Mouse (Mus musculus): ENCODE measurements around the gene Cdh23.
A peak's percentile ranks its signal among the peaks of the same experiment; 100 is the strongest.

The Cdh23 gene

GRCm38 (mm10) chr10:60282116-60283014 is 413.9 kb downstream of the Cdh23 start:
- no peak for DNase-seq (ENCODE audit: low spot score)

DNA sequence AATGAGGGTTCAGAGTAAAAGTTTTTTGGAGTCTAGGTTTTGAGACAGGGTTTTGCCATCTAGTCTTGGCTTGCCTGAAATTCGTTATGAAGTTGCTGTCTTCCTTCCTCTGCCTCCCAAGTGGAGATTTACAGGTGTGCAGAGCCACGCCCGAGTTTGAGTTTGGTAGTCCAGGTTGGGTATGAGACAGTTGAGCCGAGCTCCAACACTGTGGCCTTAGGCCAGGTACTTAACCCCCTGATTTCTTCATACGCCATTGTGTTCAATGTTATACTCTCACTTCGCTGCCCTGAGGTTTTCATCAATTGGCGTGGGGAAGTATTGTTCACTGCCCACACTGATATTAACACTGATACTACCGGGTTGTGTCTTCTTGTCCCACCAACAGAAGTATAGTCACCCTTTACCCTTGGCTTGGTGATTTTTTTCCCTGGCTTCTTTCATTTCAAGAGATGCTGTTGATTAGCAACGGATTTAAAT is 414.7 kb downstream of the Cdh23 start:
- DNase-seq (ENCODE audit: low spot score), result no peak

- DNase-seq (ENCODE audit: low spot score), result no peak
Measured at GRCm38 (mm10) chr10:60280353-60280752, 415.9 kb downstream of the Cdh23 start.

DNA sequence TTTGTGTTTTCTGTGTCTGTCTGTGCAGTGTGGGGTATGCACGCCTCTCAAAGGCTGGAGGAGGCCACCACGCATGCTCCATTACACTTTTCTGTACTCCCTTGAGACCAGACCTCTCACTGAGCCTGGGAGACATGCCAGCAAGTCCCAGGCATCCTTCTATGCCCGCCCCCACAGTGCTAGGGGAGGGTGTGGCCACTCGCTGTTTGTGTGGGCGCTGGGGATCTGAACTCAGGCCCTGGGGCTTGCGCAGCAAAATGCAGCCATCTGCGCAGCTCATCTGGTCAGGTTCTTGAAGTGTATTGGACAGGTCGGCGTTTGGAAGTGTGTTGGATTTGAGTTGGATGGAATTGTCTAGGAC is 416.4 kb downstream of the Cdh23 start:
- DNase-seq (ENCODE audit: low spot score), result no peak

- no peak for DNase-seq (ENCODE audit: low spot score)
Measured at GRCm38 (mm10) chr10:60279290-60279940, 416.9 kb downstream of the Cdh23 start.

DNA sequence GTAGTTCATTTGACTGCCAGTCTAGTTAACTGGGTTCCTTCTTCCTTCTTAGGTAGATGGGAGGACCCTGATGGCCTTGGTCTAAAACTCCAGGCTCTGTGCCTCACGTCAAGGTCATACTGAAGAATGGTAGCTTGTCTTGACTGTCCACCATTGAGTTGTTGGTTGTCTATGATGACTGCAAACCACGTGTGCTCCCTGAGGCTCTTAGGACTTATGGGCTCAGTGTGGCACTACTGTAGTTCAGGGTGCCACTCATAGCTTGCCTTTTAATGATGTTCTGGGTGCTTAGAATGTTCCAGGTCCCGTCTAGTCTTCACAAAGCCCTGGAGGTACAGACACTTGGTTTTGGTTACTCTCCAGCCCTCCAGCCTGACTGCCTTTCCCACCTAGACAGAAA is 417.5 kb downstream of the Cdh23 start:
- DNase-seq (ENCODE audit: low spot score), result no peak

DNA sequence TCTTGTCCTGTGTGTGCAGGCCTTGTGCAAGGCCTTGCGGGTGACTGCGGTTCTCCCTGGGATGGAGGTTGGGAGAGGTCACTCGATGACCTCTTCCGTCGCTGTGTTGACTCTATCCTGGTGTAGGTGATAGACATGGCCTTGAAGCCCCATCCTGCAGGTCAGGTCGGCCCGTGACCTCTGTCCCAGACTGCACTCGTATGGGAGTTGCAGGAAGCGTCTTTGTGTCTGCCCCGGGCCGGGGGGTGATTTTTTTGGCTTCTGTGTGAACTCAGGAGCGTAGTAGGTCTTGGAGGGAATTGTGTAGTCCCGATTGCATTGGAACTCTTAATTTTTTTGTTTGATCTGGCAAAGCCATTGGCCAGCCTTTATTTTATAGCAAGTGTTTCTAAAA is 418.3 kb downstream of the Cdh23 start:
- DNase-seq (ENCODE audit: low spot score), result no peak

GRCm38 (mm10) chr10:60277207-60278005 is 418.9 kb downstream of the Cdh23 start, which contains the start of gene Psap:
TSS of gene Psap (plus strand) at chr10:60277627.
- peak; percentile 85 for DNase-seq (ENCODE audit: low spot score)

DNA sequence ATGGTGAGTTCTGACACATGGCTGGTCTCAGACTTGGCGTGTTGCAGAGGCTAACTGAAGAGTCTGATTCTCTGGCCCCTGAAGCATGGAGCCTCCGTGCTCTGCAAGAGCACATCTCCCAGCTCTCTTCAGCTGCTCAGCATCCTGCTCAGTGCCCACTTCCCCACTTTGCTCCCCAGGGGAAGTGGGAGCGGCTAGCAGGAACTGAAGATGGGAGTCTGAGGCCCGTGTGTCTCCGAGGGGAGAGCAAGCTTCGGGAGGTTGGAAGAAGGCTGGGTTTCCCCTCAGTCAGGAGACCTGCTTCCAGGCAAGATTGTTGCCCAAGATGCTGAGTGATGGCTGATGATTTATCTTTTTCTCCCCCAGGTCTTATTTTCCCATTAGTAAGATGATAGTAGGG is 422.9 kb downstream of the Cdh23 start:
- no peak for DNase-seq (ENCODE audit: low spot score)

DNA sequence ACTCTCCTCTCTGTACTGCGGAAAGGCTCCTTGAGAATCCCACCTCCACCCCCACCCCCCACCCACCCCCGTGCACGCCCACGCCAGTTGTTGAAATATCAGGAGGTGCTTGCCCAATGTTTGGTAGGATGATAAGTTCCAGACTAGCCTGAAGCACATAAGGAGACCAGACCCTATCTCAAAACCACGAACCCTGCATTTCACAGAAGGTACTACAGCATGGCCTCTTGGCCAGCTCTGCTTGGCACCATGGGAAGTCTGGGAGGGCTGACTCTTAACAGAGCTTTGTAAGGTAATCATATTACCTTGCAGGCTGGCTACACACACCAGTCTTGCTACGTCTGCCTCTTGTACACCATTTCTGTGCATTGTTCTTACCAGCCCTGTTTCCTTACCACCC is 424.0 kb downstream of the Cdh23 start:
- no peak for DNase-seq (ENCODE audit: low spot score)

DNA sequence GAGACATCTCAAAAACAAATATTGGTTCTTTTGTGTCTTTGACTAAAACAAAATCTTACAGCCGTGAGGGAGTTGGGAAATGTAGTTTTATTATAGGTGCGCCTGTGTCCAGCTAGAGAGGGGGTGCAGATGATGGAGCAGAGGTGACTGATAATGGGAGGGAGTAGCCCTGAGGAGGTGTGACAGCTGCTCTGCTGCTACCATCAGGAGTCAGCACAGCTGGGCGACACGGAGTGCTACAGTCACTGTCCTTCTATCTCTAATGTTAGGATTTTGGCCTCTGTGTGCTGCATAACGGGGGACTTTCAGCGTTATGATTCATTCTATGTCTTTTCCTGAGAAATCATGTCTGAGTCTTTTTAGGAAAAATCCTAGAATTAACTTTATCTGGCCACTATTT is 425.3 kb downstream of the Cdh23 start:
- DNase-seq (ENCODE audit: low spot score), result no peak

GRCm38 (mm10) chr10:60269141-60270064 is 426.9 kb downstream of the Cdh23 start:
- DNase-seq (ENCODE audit: low spot score), result no peak

DNA sequence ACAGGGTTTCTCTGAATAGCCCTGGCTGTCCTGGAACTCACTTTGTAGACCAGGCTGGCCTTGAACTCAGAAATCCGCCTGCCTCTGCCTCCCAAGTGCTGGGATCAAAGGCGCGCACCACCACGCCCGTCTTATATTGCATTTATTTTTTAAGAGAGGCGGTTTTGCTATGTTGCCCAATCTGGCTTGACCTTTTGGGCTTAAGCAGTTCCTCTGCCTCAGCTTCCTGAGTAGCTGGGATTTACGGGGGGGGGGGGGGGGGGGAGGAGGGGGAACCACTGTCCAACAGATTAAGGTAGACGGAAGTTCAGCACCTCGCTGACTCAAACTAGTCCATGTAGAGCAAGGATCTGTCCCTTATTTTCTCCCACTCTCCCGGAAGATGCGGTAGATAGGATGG is 427.6 kb downstream of the Cdh23 start:
- DNase-seq (ENCODE audit: low spot score), result no peak

- no peak for DNase-seq (ENCODE audit: low spot score)
Measured at GRCm38 (mm10) chr10:60266842-60267401, 429.4 kb downstream of the Cdh23 start.

- DNase-seq (ENCODE audit: low spot score), result no peak
Measured at GRCm38 (mm10) chr10:60265252-60265651, 431.0 kb downstream of the Cdh23 start.

DNA sequence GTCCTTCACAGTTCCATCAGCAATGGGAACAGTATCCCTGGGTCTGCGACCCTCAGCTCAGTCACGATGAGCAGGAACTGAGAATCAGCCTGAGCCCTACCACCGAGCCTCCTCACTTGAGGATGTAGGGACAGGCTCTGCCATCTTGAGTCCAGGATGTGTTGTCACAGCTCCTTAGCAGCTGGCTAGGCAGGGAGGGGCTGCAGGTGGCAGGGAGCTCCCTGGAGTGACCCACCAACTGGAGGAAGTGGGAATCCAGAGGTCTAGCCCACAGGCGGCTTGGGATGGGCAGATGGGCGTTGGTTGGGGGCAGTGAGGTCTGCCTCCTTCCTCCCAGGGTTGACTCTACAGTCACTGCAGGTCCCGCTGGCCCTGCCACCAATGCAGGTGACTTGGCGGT is 432.9 kb downstream of the Cdh23 start:
- DNase-seq (ENCODE audit: low spot score), result no peak

GRCm38 (mm10) chr10:60262386-60262785 is 433.9 kb downstream of the Cdh23 start:
- peak; percentile 55 for DNase-seq (ENCODE audit: low spot score)

GRCm38 (mm10) chr10:60261530-60261929 is 434.8 kb downstream of the Cdh23 start:
- DNase-seq (ENCODE audit: low spot score), result no peak

GRCm38 (mm10) chr10:60260557-60261294 is 435.6 kb downstream of the Cdh23 start:
- DNase-seq (ENCODE audit: low spot score), result no peak

DNA sequence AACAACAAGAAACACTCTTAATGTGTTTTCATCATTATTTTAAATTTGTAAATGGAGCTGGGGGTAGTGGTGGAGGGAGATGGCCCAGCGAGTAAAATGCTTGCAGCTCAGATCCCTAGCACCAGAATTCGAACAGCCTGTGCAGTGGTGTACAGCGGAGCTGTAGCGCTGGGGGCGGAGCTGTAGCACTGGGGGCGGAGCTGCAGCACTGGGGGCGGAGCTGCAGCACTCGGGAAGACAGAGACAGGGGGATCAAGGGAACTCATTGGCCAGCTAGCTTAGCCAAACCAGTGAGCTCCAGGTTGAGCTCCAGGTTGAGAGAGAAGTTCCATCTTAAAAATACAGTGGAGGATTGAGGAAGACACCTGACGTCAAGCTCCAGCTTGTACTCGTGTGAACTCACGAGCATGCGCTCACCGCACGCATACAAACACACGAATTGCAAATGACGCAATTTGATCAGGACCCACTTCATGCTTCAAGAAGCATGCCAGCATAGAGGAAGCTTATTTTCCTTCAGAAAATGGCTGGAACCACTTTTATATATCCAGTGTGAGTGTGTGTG is 438.9 kb downstream of the Cdh23 start:
- no peak for DNase-seq (ENCODE audit: low spot score)
